In genomic region chr16:8778697-8779096, GRCm38 (mm10) we compare ENCODE assay signal across 32 mouse cellular contexts. TPM values are rescaled to one million over a fixed set of nuclear protein-coding genes. Genes with fewer than 3 reads are reported as not detected.
DNase-seq lines count a peak whose midpoint lies in the region; ATAC-seq and TF ChIP-seq lines count a peak whose summit lies in the region.
"Had no signal": no experiment of that assay in that cellular context is flagged by ENCODE, and none has a peak within 500 bp of the region (broad histone marks: within the 10 kb centered on the region; RNA-seq: fewer than 3 reads in every experiment).

No protein-coding gene starts in this region.

- H3K9me3 ChIP-seq in E14TG2a.4 (ENCODE audit: low read length) = no peaks in the 10 kb centered on the region
- no peaks in the 10 kb centered on the region for H3K9me3 ChIP-seq in hindbrain, embryonic 11.5 days (ENCODE audit: control insufficient read depth, low read length)
- H3K9me3 ChIP-seq in hindbrain, embryonic 14.5 days (ENCODE audit: control insufficient read depth, low read length) = no peaks in the 10 kb centered on the region
- H3K9me3 ChIP-seq: embryonic facial prominence, embryonic 13.5 days; heart, embryonic 10.5 days; heart, embryonic 15.5 days; hindbrain, embryonic 12.5 days; megakaryocyte, embryonic 14.5 days; midbrain, embryonic 13.5 days; stomach, embryonic 15.5 days had no signal

- no peaks in the 10 kb centered on the region for H3K27me3 ChIP-seq in E14TG2a.4 (ENCODE audit: insufficient read depth, low read length)
- no peaks in the 10 kb centered on the region for H3K27me3 ChIP-seq in hindbrain, embryonic 11.5 days (ENCODE audit: control insufficient read depth, insufficient read depth, low read length)
- no peaks in the 10 kb centered on the region for H3K27me3 ChIP-seq in hindbrain, embryonic 14.5 days (ENCODE audit: control insufficient read depth, insufficient read depth, low read length)
- H3K27me3 ChIP-seq: embryonic facial prominence, embryonic 13.5 days; heart, embryonic 15.5 days; hindbrain, embryonic 12.5 days; midbrain, embryonic 13.5 days; Patski; stomach, embryonic 15.5 days had no signal

- H3K27ac ChIP-seq in hindbrain, embryonic 11.5 days (ENCODE audit: low read depth, low read length) = no peak overlapping the region
- H3K27ac ChIP-seq in hindbrain, embryonic 14.5 days = no peak overlapping the region
- H3K27ac ChIP-seq: embryonic facial prominence, embryonic 13.5 days; heart, embryonic 10.5 days; heart, embryonic 15.5 days; hindbrain, embryonic 12.5 days; liver, embryonic 14.5 days; midbrain, embryonic 13.5 days; stomach, embryonic 15.5 days had no signal

- peak overlapping the region; percentile 27 for H3K4me3 ChIP-seq in E14TG2a.4 (replicated peaks; ENCODE audit: low read length)
- H3K4me3 ChIP-seq in hindbrain, embryonic 11.5 days (ENCODE audit: low read depth, low read length) = no peak overlapping the region
- no peak overlapping the region for H3K4me3 ChIP-seq in hindbrain, embryonic 14.5 days (replicated peaks; ENCODE audit: low read length)
- H3K4me3 ChIP-seq: embryonic facial prominence, embryonic 13.5 days; erythroblast, embryonic 14.5 days; heart, embryonic 10.5 days; heart, embryonic 15.5 days; hindbrain, embryonic 12.5 days; megakaryocyte, embryonic 14.5 days; midbrain, embryonic 13.5 days; stomach, embryonic 15.5 days had no signal

- no peak overlapping the region for H3K9ac ChIP-seq in hindbrain, embryonic 11.5 days (ENCODE audit: low read depth, low read length)
- H3K9ac ChIP-seq in hindbrain, embryonic 14.5 days = no peak overlapping the region
- H3K9ac ChIP-seq: embryonic facial prominence, embryonic 13.5 days; heart, embryonic 15.5 days; hindbrain, embryonic 12.5 days; liver, embryonic 14.5 days; midbrain, embryonic 13.5 days; stomach, embryonic 15.5 days had no signal

- peak; percentile 63; the same call in 1 of the 2 replicates for ATAC-seq in megakaryocyte, adult 5-6 weeks (ENCODE audit: poor library complexity, severe bottlenecking)
- no peak for ATAC-seq in erythroblast, adult 5-6 weeks (replicated peaks; ENCODE audit: low FRiP score, poor library complexity, severe bottlenecking)
- ATAC-seq in hindbrain, embryonic 11.5 days (ENCODE audit: low FRiP score) = no peak
- no peak for ATAC-seq in hindbrain, embryonic 14.5 days (ENCODE audit: low FRiP score)
- ATAC-seq: intestine, embryonic 16.5 days; midbrain, embryonic 13.5 days; Patski had no signal

- peaks cover 57% of the 10 kb centered on the region for H3K36me3 ChIP-seq in E14TG2a.4 (ENCODE audit: insufficient read depth, low read length)
- H3K36me3 ChIP-seq in hindbrain, embryonic 11.5 days (ENCODE audit: control insufficient read depth, insufficient read depth, low read length) = no peaks in the 10 kb centered on the region
- no peaks in the 10 kb centered on the region for H3K36me3 ChIP-seq in hindbrain, embryonic 14.5 days (replicated peaks; ENCODE audit: control insufficient read depth, insufficient read depth)
- H3K36me3 ChIP-seq: embryonic facial prominence, embryonic 13.5 days; heart, embryonic 10.5 days; heart, embryonic 15.5 days; hindbrain, embryonic 12.5 days; midbrain, embryonic 13.5 days; stomach, embryonic 15.5 days had no signal

- H3K4me2 ChIP-seq in hindbrain, embryonic 11.5 days (replicated peaks; ENCODE audit: low read depth, low read length) = no peak overlapping the region
- no peak overlapping the region for H3K4me2 ChIP-seq in hindbrain, embryonic 14.5 days (replicated peaks)
- H3K4me2 ChIP-seq: embryonic facial prominence, embryonic 13.5 days; heart, embryonic 15.5 days; hindbrain, embryonic 12.5 days; midbrain, embryonic 13.5 days; stomach, embryonic 15.5 days had no signal

- TF ChIP-seq CTCF in E14TG2a.4 (conservative IDR thresholded peaks at IDR 0.05; ENCODE audit: low read length) = no peak

- DNase-seq in ES-CJ7 (ENCODE audit: low read depth, low spot score) = peak; percentile 94
- DNase-seq in ZHBTc4 (ENCODE audit: low read depth, low spot score) = peak; percentile 94
- DNase-seq in hindbrain, embryonic 11.5 days (ENCODE audit: low spot score) = no peak
- DNase-seq in hindbrain, embryonic 14.5 days (ENCODE audit: low spot score) = no peak
- DNase-seq: adrenal gland, postnatal 25 days; cerebellum, adult 11 months; cerebellum, adult 9-10 months; cerebellum, postnatal 36 days; gastrocnemius, postnatal 14 days; heart, adult 11 months; kidney, adult 8-10 months; kidney, postnatal 10 days; layer of hippocampus, postnatal 36 days; left cerebral cortex, postnatal 4 days; lung, adult 2 months; lung, postnatal 10 days; right cerebral cortex, postnatal 25 days; thymus, postnatal 14 days had no signal

- H3K4me1 ChIP-seq in E14TG2a.4 (replicated peaks; ENCODE audit: low read depth, low read length) = peaks cover 76% of the 10 kb centered on the region
- H3K4me1 ChIP-seq in hindbrain, embryonic 11.5 days (replicated peaks; ENCODE audit: control insufficient read depth, insufficient read depth, low read length) = no peaks in the 10 kb centered on the region
- H3K4me1 ChIP-seq in hindbrain, embryonic 14.5 days (replicated peaks; ENCODE audit: control insufficient read depth, insufficient read depth, low read length) = no peaks in the 10 kb centered on the region
- H3K4me1 ChIP-seq: embryonic facial prominence, embryonic 13.5 days; heart, embryonic 10.5 days; heart, embryonic 15.5 days; hindbrain, embryonic 12.5 days had no signal

RNA-seq across cellular contexts. Expression of gene Usp7, which starts 13.4 kb away (rescaled TPM):
- 127 and 132 TPM in 2 replicates for total RNA-seq in megakaryocyte, adult 5-6 weeks (2015)
- total RNA-seq in megakaryocyte, adult 5-6 weeks (2017) = 122 and 137 TPM in 2 replicates
- total RNA-seq in erythroblast, adult 5-6 weeks (2015; ENCODE audit: low replicate concordance) = 545 and 592 TPM in 2 replicates
- total RNA-seq in erythroblast, adult 5-6 weeks (2017; ENCODE audit: low replicate concordance) = 1,042 and 1,164 TPM in 2 replicates
- 36.9 and 51.9 TPM in 2 replicates for polyA plus RNA-seq in hindbrain, embryonic 11.5 days (2014; fragmentation: Nextera tagmentation; extraction: Ambion mirVana)
- polyA plus RNA-seq in hindbrain, embryonic 14.5 days (2014; fragmentation: Nextera tagmentation; extraction: Ambion mirVana) = 44.7 and 44.9 TPM in 2 replicates

RNA-seq across cellular contexts. Expression of gene 1810013L24Rik, which starts 51.2 kb away (rescaled TPM):
- total RNA-seq in megakaryocyte, adult 5-6 weeks (2015) = 45.2 and 57.7 TPM in 2 replicates
- total RNA-seq in megakaryocyte, adult 5-6 weeks (2017) = 48.3 and 56.3 TPM in 2 replicates
- 90.3 and 115 TPM in 2 replicates for total RNA-seq in erythroblast, adult 5-6 weeks (2015; ENCODE audit: low replicate concordance)
- 134 and 157 TPM in 2 replicates for total RNA-seq in erythroblast, adult 5-6 weeks (2017; ENCODE audit: low replicate concordance)
- polyA plus RNA-seq in hindbrain, embryonic 11.5 days (2014; fragmentation: Nextera tagmentation; extraction: Ambion mirVana) = 20.7 and 23.0 TPM in 2 replicates
- 23.5 and 25.6 TPM in 2 replicates for polyA plus RNA-seq in hindbrain, embryonic 14.5 days (2014; fragmentation: Nextera tagmentation; extraction: Ambion mirVana)

Comparison
In these comparisons a context has a peak if more than half of its experiments do, and no peak if none do; other contexts are left out.
1. DNase-seq: peak in ES-CJ7 (single experiment) and ZHBTc4 (single experiment); none in hindbrain, embryonic 11.5 days (single experiment) and hindbrain, embryonic 14.5 days (single experiment).